12 mouse cellular contexts compared by ENCODE assay signal in the genomic region with DNA sequence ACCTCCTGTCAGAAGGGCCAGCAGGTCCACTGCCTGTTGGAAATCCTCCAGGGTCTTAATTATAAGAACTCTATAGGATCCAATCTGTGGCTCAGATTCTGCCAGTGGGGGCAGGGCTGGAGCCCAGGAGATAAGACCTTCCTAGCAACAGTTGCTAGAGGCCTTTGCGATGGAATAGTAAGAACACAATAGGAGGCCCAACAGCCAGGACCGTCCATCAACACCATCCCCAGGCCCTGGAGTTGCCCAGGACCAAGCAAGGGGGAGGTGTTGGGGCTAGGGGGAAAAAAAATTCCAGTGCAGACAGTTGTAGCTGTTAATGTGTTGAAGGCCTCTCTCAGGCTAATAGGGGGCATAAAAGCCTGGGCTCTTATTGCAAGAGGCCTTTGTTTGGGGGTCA. TPM values are rescaled to one million over a fixed set of nuclear protein-coding genes. Genes with fewer than 3 reads are reported as not detected.
DNase-seq lines count a peak whose midpoint lies in the region; ATAC-seq and TF ChIP-seq lines count a peak whose summit lies in the region.
"Had no signal": no experiment of that assay in that cellular context is flagged by ENCODE, and none has a peak within 500 bp of the region (broad histone marks: within the 10 kb centered on the region; RNA-seq: fewer than 3 reads in every experiment).

No protein-coding gene starts in this region.

- WGBS in forebrain, embryonic 10.5 days = 12% methylated on average over 2 of the region's 2 CpGs
- WGBS in forebrain, embryonic 16.5 days = 2% methylated on average over 2 of the region's 2 CpGs
- 10% methylated on average over 2 of the region's 2 CpGs for WGBS in forebrain, postnatal 0 days
- 4% methylated on average over 2 of the region's 2 CpGs for WGBS in midbrain, embryonic 12.5 days

- no peak for TF ChIP-seq POLR2A in brain, embryonic 14.5 days (IDR thresholded peaks at IDR 0.05; ENCODE audit: borderline replicate concordance, extremely low read depth, insufficient read depth, insufficient read length, poor library complexity, severe bottlenecking)

- H3K4me1 ChIP-seq in forebrain, embryonic 10.5 days = peaks cover 39% of the 10 kb centered on the region
- H3K4me1 ChIP-seq in forebrain, embryonic 16.5 days (replicated peaks; ENCODE audit: control insufficient read depth, insufficient read depth, low read length) = peaks cover 2% of the 10 kb centered on the region; the same call in 1 of the 2 replicates
- no peaks in the 10 kb centered on the region for H3K4me1 ChIP-seq in forebrain, postnatal 0 days (ENCODE audit: insufficient read depth)
- peaks cover 13% of the 10 kb centered on the region for H3K4me1 ChIP-seq in midbrain, embryonic 12.5 days

- no peaks in the 10 kb centered on the region for H3K36me3 ChIP-seq in forebrain, embryonic 10.5 days (replicated peaks)
- no peaks in the 10 kb centered on the region for H3K36me3 ChIP-seq in forebrain, embryonic 16.5 days (ENCODE audit: control insufficient read depth, insufficient read depth)
- H3K36me3 ChIP-seq in forebrain, postnatal 0 days (ENCODE audit: insufficient read depth) = no peaks in the 10 kb centered on the region
- H3K36me3 ChIP-seq in midbrain, embryonic 12.5 days = no peaks in the 10 kb centered on the region

- no peaks in the 10 kb centered on the region for H3K27me3 ChIP-seq in forebrain, embryonic 10.5 days (ENCODE audit: poor library complexity, severe bottlenecking)
- no peaks in the 10 kb centered on the region for H3K27me3 ChIP-seq in forebrain, embryonic 16.5 days (replicated peaks; ENCODE audit: control insufficient read depth, insufficient read depth, low read length)
- no peaks in the 10 kb centered on the region for H3K27me3 ChIP-seq in forebrain, postnatal 0 days (ENCODE audit: insufficient read depth, low read length)
- H3K27me3 ChIP-seq in midbrain, embryonic 12.5 days = no peaks in the 10 kb centered on the region

- no peak for ATAC-seq in forebrain, embryonic 16.5 days
- peak; percentile 61; the same call in 1 of the 2 replicates for ATAC-seq in forebrain, postnatal 0 days
- ATAC-seq in midbrain, embryonic 12.5 days (ENCODE audit: low FRiP score, low read depth) = peak; percentile 84
- ATAC-seq: inflammation-experienced regulatory T-cells, adult 6 months had no signal

- no peak overlapping the region for H3K4me2 ChIP-seq in forebrain, embryonic 16.5 days (ENCODE audit: low read length)
- no peak overlapping the region for H3K4me2 ChIP-seq in forebrain, postnatal 0 days (ENCODE audit: low read depth)
- no peak overlapping the region for H3K4me2 ChIP-seq in midbrain, embryonic 12.5 days (replicated peaks)

- H3K4me3 ChIP-seq in forebrain, embryonic 10.5 days = no peak overlapping the region
- no peak overlapping the region for H3K4me3 ChIP-seq in forebrain, embryonic 16.5 days (replicated peaks; ENCODE audit: low read length)
- no peak overlapping the region for H3K4me3 ChIP-seq in forebrain, postnatal 0 days (ENCODE audit: low read depth, low read length)
- H3K4me3 ChIP-seq in midbrain, embryonic 12.5 days = no peak overlapping the region

- no peak for TF ChIP-seq CTCF in brain, embryonic 14.5 days (IDR thresholded peaks at IDR 0.05; ENCODE audit: borderline replicate concordance, extremely low read depth, insufficient read depth, insufficient read length)
- no peak for TF ChIP-seq CTCF in forebrain, postnatal 0 days (IDR thresholded peaks at IDR 0.05; ENCODE audit: low read depth)

- no peaks in the 10 kb centered on the region for H3K9me3 ChIP-seq in forebrain, embryonic 10.5 days
- H3K9me3 ChIP-seq in forebrain, embryonic 16.5 days (ENCODE audit: control insufficient read depth, low read length) = no peaks in the 10 kb centered on the region
- no peaks in the 10 kb centered on the region for H3K9me3 ChIP-seq in forebrain, postnatal 0 days (ENCODE audit: low read length)
- H3K9me3 ChIP-seq in midbrain, embryonic 12.5 days = no peaks in the 10 kb centered on the region

- H3K9ac ChIP-seq in forebrain, embryonic 16.5 days (replicated peaks; ENCODE audit: low read depth, low read length) = no peak overlapping the region
- H3K9ac ChIP-seq in forebrain, postnatal 0 days = no peak overlapping the region
- H3K9ac ChIP-seq in midbrain, embryonic 12.5 days (replicated peaks) = no peak overlapping the region

- peak overlapping the region; percentile 82 for H3K27ac ChIP-seq in forebrain, embryonic 10.5 days
- H3K27ac ChIP-seq in forebrain, embryonic 16.5 days (ENCODE audit: low read length) = no peak overlapping the region
- no peak overlapping the region for H3K27ac ChIP-seq in forebrain, postnatal 0 days (ENCODE audit: low read depth, low read length)
- H3K27ac ChIP-seq in midbrain, embryonic 12.5 days (replicated peaks) = peak overlapping the region; percentile 66

- peak; percentile 44 for DNase-seq in forebrain, embryonic 10.5 days (ENCODE audit: extremely low spot score, low spot score)
- peak; percentile 72 for DNase-seq in brain, embryonic 14.5 days (ENCODE audit: low read depth)
- no peak for DNase-seq in forebrain, postnatal 0 days
- DNase-seq in adrenal gland, adult 8-10 months = no peak
- no peak for DNase-seq in adipocyte (ENCODE audit: low spot score)
- DNase-seq in layer of hippocampus, adult 9-10 months (ENCODE audit: low spot score) = no peak
- DNase-seq: cerebellum, adult 9-11 months; heart, adult 11 months; kidney, postnatal 4 days had no signal

RNA-seq across cellular contexts. Expression of gene Hdhd5, which starts 19.1 kb away (rescaled TPM):
- 20.2 and 23.6 TPM in 2 replicates for polyA plus RNA-seq in forebrain, embryonic 10.5 days (2016; fragmentation: Nextera tagmentation; extraction: Ambion mirVana)
- 15.3 and 16.4 TPM in 2 replicates for polyA plus RNA-seq in forebrain, embryonic 16.5 days (2015; fragmentation: Nextera tagmentation; extraction: Ambion mirVana)
- 22.1 and 26.4 TPM in 2 replicates for polyA plus RNA-seq in brain, embryonic 14.5 days (2012; rRNA removed)
- total RNA-seq in forebrain, postnatal 0 days (2014; rRNA removed) = 27.8 and 29.9 TPM in 2 replicates
- polyA plus RNA-seq in forebrain, postnatal 0 days (2015; fragmentation: Nextera tagmentation; extraction: Ambion mirVana) = 13.9 and 14.9 TPM in 2 replicates
- 19.0 and 19.4 TPM in 2 replicates for polyA plus RNA-seq in midbrain, embryonic 12.5 days (2016; fragmentation: Nextera tagmentation; extraction: Ambion mirVana)
- 10 to 100 TPM; 35.7 to 48.0 (median 40.7) TPM for total RNA-seq in adrenal gland, adult 8-10 months (2022)

RNA-seq across cellular contexts. Expression of gene Tmem121b, which starts 56.6 kb away (rescaled TPM):
- polyA plus RNA-seq in forebrain, embryonic 10.5 days (2016; fragmentation: Nextera tagmentation; extraction: Ambion mirVana) = 0.27 and 0.47 TPM in 2 replicates
- polyA plus RNA-seq in forebrain, embryonic 16.5 days (2015; fragmentation: Nextera tagmentation; extraction: Ambion mirVana) = 3.3 and 3.5 TPM in 2 replicates
- 13.5 and 15.6 TPM in 2 replicates for polyA plus RNA-seq in brain, embryonic 14.5 days (2012; rRNA removed)
- total RNA-seq in forebrain, postnatal 0 days (2014; rRNA removed) = 26.1 and 27.6 TPM in 2 replicates
- polyA plus RNA-seq in forebrain, postnatal 0 days (2015; fragmentation: Nextera tagmentation; extraction: Ambion mirVana) = 2.7 and 3.0 TPM in 2 replicates
- 2.5 and 3.0 TPM in 2 replicates for polyA plus RNA-seq in midbrain, embryonic 12.5 days (2016; fragmentation: Nextera tagmentation; extraction: Ambion mirVana)
- under 1 TPM in 3 of 4 experiments, not detected in 1; 0.07 to 0.12 (median 0.08) TPM for total RNA-seq in adrenal gland, adult 8-10 months (2022)

Comparison
In these comparisons a context has a peak if more than half of its experiments do, and no peak if none do; other contexts are left out.
1. DNase-seq: peak in forebrain, embryonic 10.5 days (single experiment) and brain, embryonic 14.5 days (single experiment); none in forebrain, postnatal 0 days (single experiment), adrenal gland, adult 8-10 months (single experiment), adipocyte (single experiment) and layer of hippocampus, adult 9-10 months (single experiment).
2. H3K27ac ChIP-seq: peak in forebrain, embryonic 10.5 days (single experiment) and midbrain, embryonic 12.5 days (single experiment); none in forebrain, embryonic 16.5 days (single experiment) and forebrain, postnatal 0 days (single experiment).